Mouse (Mus musculus) myocyte (in vitro differentiated cells): Measurements from ENCODE around the gene Scp2.

Experiments used
- CEBPB ChIP-seq: IDR thresholded peaks from 2 replicates; pipeline ENCODE4 v1.6.1; 2011; ENCODE audit warnings: mild to moderate bottlenecking, moderate library complexity; ENCODE audit not compliant: poor library complexity, insufficient read depth, severe bottlenecking
- E2F4 ChIP-seq: IDR thresholded peaks from one replicate; pipeline ENCODE4 v1.6.1; 2011; ENCODE audit warnings: mild to moderate bottlenecking, control low read depth, moderate library complexity; ENCODE audit not compliant: insufficient read depth
- MAX ChIP-seq: IDR thresholded peaks from one replicate; pipeline ENCODE4 v1.6.1; 2011; ENCODE audit warnings: low read depth, mild to moderate bottlenecking, control low read depth
- MYOG ChIP-seq, 3 experiments: IDR thresholded peaks; one replicate each; pipeline ENCODE4 v1.6.1; 2011; ENCODE audit warnings: control low read depth in 2 of 3, low read depth in 2 of 3, mild to moderate bottlenecking in 2 of 3; ENCODE audit not compliant: insufficient read length in 2 of 3, control insufficient read depth in 1 of 3, insufficient read depth in 1 of 3
- POLR2A ChIP-seq: IDR thresholded peaks from one replicate; pipeline ENCODE4 v1.6.1; 2011; ENCODE audit warnings: low read depth, mild to moderate bottlenecking, control low read depth, moderate library complexity; ENCODE audit not compliant: insufficient read length
- POLR2AphosphoS2 ChIP-seq: IDR thresholded peaks from one replicate; pipeline ENCODE4 v1.6.1; 2011; ENCODE audit warnings: low read depth, control low read depth; ENCODE audit not compliant: insufficient read length
- SRF ChIP-seq: IDR thresholded peaks from one replicate; pipeline ENCODE4 v1.6.1; 2011; ENCODE audit warnings: low read depth; ENCODE audit not compliant: control insufficient read depth, insufficient read length
- TCF12 ChIP-seq: IDR thresholded peaks from one replicate; pipeline ENCODE4 v1.6.1; 2011; ENCODE audit warnings: mild to moderate bottlenecking, control low read depth; ENCODE audit not compliant: poor library complexity, insufficient read depth, severe bottlenecking
- TCF3 ChIP-seq: IDR thresholded peaks from one replicate; pipeline ENCODE4 v1.6.1; 2011; ENCODE audit warnings: low read depth, control low read depth; ENCODE audit not compliant: insufficient read length
- USF1 ChIP-seq: IDR thresholded peaks from one replicate; pipeline ENCODE4 v1.6.1; 2011; ENCODE audit warnings: low read depth, mild to moderate bottlenecking, control low read depth, moderate library complexity

- TF ChIP-seq USF1, result no peak
- TF ChIP-seq POLR2A, result no peak
- no peak for TF ChIP-seq CEBPB
- no peak for TF ChIP-seq TCF3
- no peak for TF ChIP-seq MAX
- no peak for TF ChIP-seq TCF12
- TF ChIP-seq SRF, result no peak
- TF ChIP-seq E2F4, result no peak
- TF ChIP-seq MYOG (IDR thresholded peaks at IDR 0.05; ENCODE audit: control insufficient read depth in 1 of 3, insufficient read depth in 1 of 3, insufficient read length in 2 of 3, low read depth in 2 of 3), result no peak
- TF ChIP-seq POLR2AphosphoS2, result no peak
Measured at GRCm38 (mm10) chr4:108030888-108031501, 113.8 kb downstream of the Scp2 start.
